Mouse (Mus musculus): Measurements from ENCODE around the gene Milr1. TPM values are rescaled to one million over a fixed set of nuclear protein-coding genes. Genes with fewer than 3 reads are reported as not detected.

The Milr1 gene
- polyA plus RNA-seq (2015; fragmentation: Nextera tagmentation; extraction: Ambion mirVana) = 2.5 and 2.7 TPM in 2 replicates

- no peaks in the 10 kb centered on the region for H3K27me3 ChIP-seq (replicated peaks)
- peak within 1 kb of the TSS; percentile 13; the same call in 1 of the 2 replicates for H3K27ac ChIP-seq
- ATAC-seq (ENCODE audit: insufficient read depth, low FRiP score, low read depth) = no peak
- no peaks in the 10 kb centered on the region; the same call in 1 of the 2 replicates for H3K4me1 ChIP-seq
- H3K36me3 ChIP-seq = no peaks in the 10 kb centered on the region
- H3K4me3 ChIP-seq (replicated peaks) = no peak within 1 kb of the TSS
- WGBS = 67% methylated on average over 17 of the region's 17 CpGs
- no peak within 1 kb of the TSS for H3K9ac ChIP-seq
- H3K9me3 ChIP-seq = no peaks in the 10 kb centered on the region
- no peak within 1 kb of the TSS for H3K4me2 ChIP-seq
Observed at GRCm38 (mm10) chr11:106751039-106752018, at the start of gene Milr1. TSS of gene Milr1 (plus strand) at chr11:106751226.

- Histone ChIP-seq H3K27me3 (replicated peaks) (no peaks in the 10 kb centered on the region), H3K9ac (no peak overlapping the region), H3K4me2 (no peak overlapping the region), H3K36me3 (no peaks in the 10 kb centered on the region), H3K27ac (no peak overlapping the region), H3K4me1 (no peaks in the 10 kb centered on the region), H3K9me3 (no peaks in the 10 kb centered on the region), H3K4me3 (replicated peaks) (no peak overlapping the region)
- no peak for ATAC-seq (ENCODE audit: insufficient read depth, low FRiP score, low read depth)
- 69% methylated on average over 9 of the region's 9 CpGs for WGBS
Observed at GRCm38 (mm10) chr11:106701589-106701988, 49.4 kb upstream of the Milr1 start.

- H3K36me3 ChIP-seq = no peaks in the 10 kb centered on the region
- no peak overlapping the region for H3K4me3 ChIP-seq (replicated peaks)
- no peaks in the 10 kb centered on the region for H3K27me3 ChIP-seq (replicated peaks)
- no peak overlapping the region for H3K9ac ChIP-seq
- WGBS = 82% methylated on average over 3 of the region's 3 CpGs
- no peak for ATAC-seq (ENCODE audit: insufficient read depth, low FRiP score, low read depth)
- H3K4me1 ChIP-seq = no peaks in the 10 kb centered on the region
- no peaks in the 10 kb centered on the region for H3K9me3 ChIP-seq
- H3K27ac ChIP-seq = no peak overlapping the region
- no peak overlapping the region for H3K4me2 ChIP-seq
Observed at GRCm38 (mm10) chr11:106702584-106702983, 48.4 kb upstream of the Milr1 start.

GRCm38 (mm10) chr11:106703931-106704330 is 47.1 kb upstream of the Milr1 start:
- ATAC-seq (ENCODE audit: insufficient read depth, low FRiP score, low read depth) = no peak
- Histone ChIP-seq H3K4me3 (replicated peaks) (no peak overlapping the region), H3K4me2 (no peak overlapping the region), H3K4me1 (0 out of 2 replicates have a peak, but pooled peaks cover 3% of the 10 kb centered on the region), H3K9me3 (no peaks in the 10 kb centered on the region), H3K36me3 (no peaks in the 10 kb centered on the region), H3K27me3 (replicated peaks) (no peaks in the 10 kb centered on the region), H3K27ac (no peak overlapping the region), H3K9ac (no peak overlapping the region)
- 90% methylated on average over 7 of the region's 7 CpGs for WGBS

GRCm38 (mm10) chr11:106704399-106705111 is 46.5 kb upstream of the Milr1 start:
- H3K27ac ChIP-seq = no peak overlapping the region
- H3K4me3 ChIP-seq (replicated peaks) = no peak overlapping the region
- 56% methylated on average over 9 of the region's 9 CpGs for WGBS
- no peak overlapping the region for H3K4me2 ChIP-seq
- H3K4me1 ChIP-seq = 0 out of 2 replicates have a peak, but pooled peaks cover 3% of the 10 kb centered on the region
- H3K36me3 ChIP-seq = no peaks in the 10 kb centered on the region
- no peak for ATAC-seq (ENCODE audit: insufficient read depth, low FRiP score, low read depth)
- H3K9ac ChIP-seq = no peak overlapping the region
- no peaks in the 10 kb centered on the region for H3K9me3 ChIP-seq
- H3K27me3 ChIP-seq (replicated peaks) = no peaks in the 10 kb centered on the region

- 36% methylated on average over 4 of the region's 4 CpGs for WGBS
- no peak for ATAC-seq (ENCODE audit: insufficient read depth, low FRiP score, low read depth)
- H3K9me3 ChIP-seq = no peaks in the 10 kb centered on the region
Observed at GRCm38 (mm10) chr11:106706212-106706611, 44.8 kb upstream of the Milr1 start.

GRCm38 (mm10) chr11:106707085-106707484 is 43.9 kb upstream of the Milr1 start:
- Histone ChIP-seq H3K9ac (no peak overlapping the region), H3K27ac (no peak overlapping the region), H3K9me3 (no peaks in the 10 kb centered on the region), H3K4me3 (replicated peaks) (no peak overlapping the region), H3K4me2 (no peak overlapping the region), H3K36me3 (no peaks in the 10 kb centered on the region), H3K27me3 (replicated peaks) (no peaks in the 10 kb centered on the region), H3K4me1 (0 out of 2 replicates have a peak, but pooled peaks cover 6% of the 10 kb centered on the region)
- 74% methylated on average over 8 of the region's 8 CpGs for WGBS
- ATAC-seq (ENCODE audit: insufficient read depth, low FRiP score, low read depth) = no peak

More at GRCm38 (mm10) chr11:106706212-106706611, 44.8 kb upstream of the Milr1 start:
- H3K27ac ChIP-seq = no peak overlapping the region
- no peak overlapping the region for H3K9ac ChIP-seq
- no peaks in the 10 kb centered on the region for H3K36me3 ChIP-seq
- H3K4me1 ChIP-seq = 0 out of 2 replicates have a peak, but pooled peaks cover 6% of the 10 kb centered on the region
- H3K4me2 ChIP-seq = no peak overlapping the region
- H3K27me3 ChIP-seq (replicated peaks) = no peaks in the 10 kb centered on the region
- no peak overlapping the region for H3K4me3 ChIP-seq (replicated peaks)

GRCm38 (mm10) chr11:106707866-106708265 is 43.2 kb upstream of the Milr1 start:
- no peak for ATAC-seq (ENCODE audit: insufficient read depth, low FRiP score, low read depth)
- Histone ChIP-seq H3K36me3 (no peaks in the 10 kb centered on the region), H3K4me1 (0 out of 2 replicates have a peak, but pooled peaks cover 6% of the 10 kb centered on the region), H3K9me3 (no peaks in the 10 kb centered on the region), H3K9ac (no peak overlapping the region), H3K4me3 (replicated peaks) (no peak overlapping the region), H3K4me2 (no peak overlapping the region), H3K27ac (no peak overlapping the region), H3K27me3 (replicated peaks) (no peaks in the 10 kb centered on the region)
- WGBS = 40% methylated on average over 3 of the region's 3 CpGs

GRCm38 (mm10) chr11:106709227-106709985 is 41.6 kb upstream of the Milr1 start:
- Histone ChIP-seq H3K4me2 (peak overlapping the region; percentile 9; the same call in 1 of the 2 replicates), H3K27me3 (replicated peaks) (no peaks in the 10 kb centered on the region), H3K36me3 (no peaks in the 10 kb centered on the region), H3K4me1 (0 out of 2 replicates have a peak, but pooled peaks cover 6% of the 10 kb centered on the region), H3K9ac (no peak overlapping the region), H3K4me3 (replicated peaks) (no peak overlapping the region), H3K9me3 (no peaks in the 10 kb centered on the region), H3K27ac (no peak overlapping the region)
- WGBS = 27% methylated on average over 15 of the region's 15 CpGs
- peak; percentile 19 for ATAC-seq (ENCODE audit: insufficient read depth, low FRiP score, low read depth)

- H3K27ac ChIP-seq = no peak overlapping the region
- H3K9me3 ChIP-seq = no peaks in the 10 kb centered on the region
- H3K36me3 ChIP-seq = no peaks in the 10 kb centered on the region
- H3K27me3 ChIP-seq (replicated peaks) = no peaks in the 10 kb centered on the region
- no peak overlapping the region for H3K4me2 ChIP-seq
- H3K4me1 ChIP-seq = 0 out of 2 replicates have a peak, but pooled peaks cover 6% of the 10 kb centered on the region
- no peak for ATAC-seq (ENCODE audit: insufficient read depth, low FRiP score, low read depth)
- H3K9ac ChIP-seq = no peak overlapping the region
- 63% methylated on average over 5 of the region's 5 CpGs for WGBS
- no peak overlapping the region for H3K4me3 ChIP-seq (replicated peaks)
Observed at GRCm38 (mm10) chr11:106710789-106711188, 40.2 kb upstream of the Milr1 start.

- H3K4me2 ChIP-seq = no peak overlapping the region
- H3K4me3 ChIP-seq (replicated peaks) = 0 out of 2 replicates have a peak overlapping the region, but pooled peaks have one; percentile 12
- no peak for ATAC-seq (ENCODE audit: insufficient read depth, low FRiP score, low read depth)
- H3K27me3 ChIP-seq (replicated peaks) = no peaks in the 10 kb centered on the region
- H3K9me3 ChIP-seq = no peaks in the 10 kb centered on the region
- H3K4me1 ChIP-seq = no peaks in the 10 kb centered on the region
- no peak overlapping the region for H3K9ac ChIP-seq
- WGBS = 76% methylated on average over 6 of the region's 6 CpGs
- H3K36me3 ChIP-seq = no peaks in the 10 kb centered on the region
- H3K27ac ChIP-seq = peak overlapping the region; percentile 54; the same call in 1 of the 2 replicates
Observed at GRCm38 (mm10) chr11:106715066-106715465, 36.0 kb upstream of the Milr1 start.

All from stomach, embryonic 15.5 days (tissue).